In the genomic region with DNA sequence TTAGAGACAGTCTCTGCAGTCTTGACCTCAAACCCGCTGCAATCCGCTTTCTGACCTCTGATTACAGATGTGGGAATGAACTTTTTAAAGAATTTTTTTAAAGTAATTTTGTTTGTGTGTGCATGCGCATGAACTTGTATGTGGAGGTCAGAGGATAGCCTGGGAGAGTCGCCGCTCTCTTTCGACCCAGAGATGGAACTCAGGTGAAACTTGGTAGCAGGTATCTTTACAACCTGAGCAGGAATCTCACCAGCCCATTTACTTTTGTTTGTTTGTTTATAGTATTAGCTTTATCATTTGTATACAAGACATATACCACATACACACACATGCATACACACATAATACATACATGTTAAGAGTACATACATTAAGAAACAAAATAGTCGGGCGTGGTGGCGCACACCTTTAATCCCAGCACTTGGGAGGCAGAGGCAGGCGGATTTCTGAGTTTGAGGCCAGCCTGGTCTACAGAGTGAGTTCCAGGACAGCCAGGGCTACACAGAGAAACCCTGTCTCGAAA, we compare ENCODE assay signal across 8 mouse cellular contexts. TPM values are rescaled to one million over a fixed set of nuclear protein-coding genes. Genes with fewer than 3 reads are reported as not detected.
DNase-seq lines count a peak whose midpoint lies in the region; ATAC-seq and TF ChIP-seq lines count a peak whose summit lies in the region.

No protein-coding gene starts in this region.

- peak overlapping the region; percentile 89 for H3K4me2 ChIP-seq in heart, postnatal 0 days (ENCODE audit: low read depth, low read length)
- peak overlapping the region; percentile 93 for H3K4me2 ChIP-seq in hindbrain, embryonic 14.5 days (replicated peaks)
- peak overlapping the region; percentile 83 for H3K4me2 ChIP-seq in midbrain, embryonic 13.5 days (replicated peaks)

- ATAC-seq in heart, postnatal 0 days (ENCODE audit: insufficient read depth, low read depth): no peak
- peak; percentile 10; the same call in 1 of the 2 replicates for ATAC-seq in hindbrain, embryonic 14.5 days (ENCODE audit: low FRiP score)
- no peak; the same call in 1 of the 2 replicates for ATAC-seq in midbrain, embryonic 13.5 days

- no peak for TF ChIP-seq EP300 in heart, postnatal 0 days (IDR thresholded peaks at IDR 0.05; ENCODE audit: low read depth)

- WGBS in heart, postnatal 0 days: 52% methylated on average over 11 of the region's 11 CpGs
- 54% methylated on average over 11 of the region's 11 CpGs for WGBS in hindbrain, embryonic 14.5 days
- WGBS in midbrain, embryonic 13.5 days: 51% methylated on average over 11 of the region's 11 CpGs

- H3K4me3 ChIP-seq in heart, postnatal 0 days (ENCODE audit: low read depth, low read length): peak overlapping the region; percentile 81
- peak overlapping the region; percentile 90 for H3K4me3 ChIP-seq in brown adipose tissue, adult 24 weeks (ENCODE audit: insufficient read depth, low read depth, low read length)
- peak overlapping the region; percentile 96 for H3K4me3 ChIP-seq in hindbrain, embryonic 14.5 days (replicated peaks; ENCODE audit: low read length)
- H3K4me3 ChIP-seq in midbrain, embryonic 13.5 days (replicated peaks): peak overlapping the region; percentile 95

- intact Hi-C loops in heart, postnatal 10 days (cut with DNase I): loop anchor here (5.0 kb wide), 1 partner anchor 40 kb away; the partner anchor contains the start of gene Copb2

- peak overlapping the region; percentile 71; the same call in 1 of the 2 replicates for H3K9ac ChIP-seq in heart, postnatal 0 days (replicated peaks; ENCODE audit: low read depth, low read length)
- H3K9ac ChIP-seq in hindbrain, embryonic 14.5 days: no peak overlapping the region
- H3K9ac ChIP-seq in midbrain, embryonic 13.5 days (replicated peaks): peak overlapping the region; percentile 86; the same call in 1 of the 2 replicates

- DNase-seq in heart, postnatal 0 days (ENCODE audit: low spot score): no peak
- no peak for DNase-seq in heart, postnatal 10 days
- no peak for DNase-seq in hindbrain, embryonic 14.5 days (ENCODE audit: low spot score)
- DNase-seq in spleen, postnatal 36 days (ENCODE audit: low spot score in 2 of 2): no peak
- no peak for DNase-seq in embryo, embryonic 9.5 days (ENCODE audit: extremely low spot score)
- no peak for DNase-seq in frontal cortex, adult 2 months (ENCODE audit: extremely low spot score in 1 of 2, low spot score in 1 of 2)

- no peak overlapping the region for H3K27ac ChIP-seq in heart, postnatal 0 days (ENCODE audit: low read depth)
- H3K27ac ChIP-seq in brown adipose tissue, adult 24 weeks (replicated peaks; ENCODE audit: low read depth, low read length): no peak overlapping the region
- H3K27ac ChIP-seq in hindbrain, embryonic 14.5 days: no peak overlapping the region
- no peak overlapping the region for H3K27ac ChIP-seq in midbrain, embryonic 13.5 days

- no peaks in the 10 kb centered on the region for H3K9me3 ChIP-seq in heart, postnatal 0 days (replicated peaks; ENCODE audit: control insufficient read depth, low read length)
- H3K9me3 ChIP-seq in hindbrain, embryonic 14.5 days (ENCODE audit: control insufficient read depth, low read length): no peaks in the 10 kb centered on the region
- peaks cover 2% of the 10 kb centered on the region; the same call in 1 of the 2 replicates for H3K9me3 ChIP-seq in midbrain, embryonic 13.5 days

- H3K36me3 ChIP-seq in heart, postnatal 0 days (replicated peaks; ENCODE audit: control insufficient read depth, insufficient read depth, low read length): peaks cover 12% of the 10 kb centered on the region; the same call in 1 of the 2 replicates
- H3K36me3 ChIP-seq in hindbrain, embryonic 14.5 days (replicated peaks; ENCODE audit: control insufficient read depth, insufficient read depth): peaks cover 14% of the 10 kb centered on the region
- H3K36me3 ChIP-seq in midbrain, embryonic 13.5 days: peaks cover 17% of the 10 kb centered on the region

- peaks cover 11% of the 10 kb centered on the region for H3K4me1 ChIP-seq in heart, postnatal 0 days (ENCODE audit: control insufficient read depth, insufficient read depth)
- peaks cover 4% of the 10 kb centered on the region; the same call in 1 of the 2 replicates for H3K4me1 ChIP-seq in brown adipose tissue, adult 24 weeks (ENCODE audit: control insufficient read depth, insufficient read depth, insufficient read length, low read length)
- H3K4me1 ChIP-seq in hindbrain, embryonic 14.5 days (replicated peaks; ENCODE audit: control insufficient read depth, insufficient read depth, low read length): peaks cover 14% of the 10 kb centered on the region
- peaks cover 14% of the 10 kb centered on the region for H3K4me1 ChIP-seq in midbrain, embryonic 13.5 days (replicated peaks)

- H3K27me3 ChIP-seq in heart, postnatal 0 days (ENCODE audit: control insufficient read depth, insufficient read depth, low read length): no peaks in the 10 kb centered on the region
- H3K27me3 ChIP-seq in hindbrain, embryonic 14.5 days (ENCODE audit: control insufficient read depth, insufficient read depth, low read length): no peaks in the 10 kb centered on the region
- no peaks in the 10 kb centered on the region for H3K27me3 ChIP-seq in midbrain, embryonic 13.5 days

- TF ChIP-seq CTCF in heart, postnatal 0 days (IDR thresholded peaks at IDR 0.05; ENCODE audit: low read depth): no peak

RNA-seq across cellular contexts. Expression of gene Mrps22, which starts 0.4 kb away (rescaled TPM):
- 54.1 and 63.3 TPM in 2 replicates for total RNA-seq in heart, postnatal 0 days (2014; rRNA removed; ENCODE audit: low replicate concordance)
- polyA plus RNA-seq in heart, postnatal 0 days (2015; fragmentation: Nextera tagmentation; extraction: Ambion mirVana): 46.7 and 48.6 TPM in 2 replicates
- total RNA-seq in heart, postnatal 10 days (2021): 10 to 100 TPM; 35.2 to 36.3 TPM
- polyA plus RNA-seq in brown adipose tissue, adult 24 weeks (2012; ENCODE audit: insufficient read depth, insufficient read length, missing spikeins): 88.0 and 89.9 TPM in 2 replicates
- polyA plus RNA-seq in hindbrain, embryonic 14.5 days (2014; fragmentation: Nextera tagmentation; extraction: Ambion mirVana): 49.8 and 52.4 TPM in 2 replicates
- 57.9 and 59.3 TPM in 2 replicates for polyA plus RNA-seq in midbrain, embryonic 13.5 days (2015; fragmentation: Nextera tagmentation; extraction: Ambion mirVana)
- 23.5 and 26.3 TPM in 2 replicates for polyA plus RNA-seq in frontal cortex, adult 2 months (2012; rRNA removed)

RNA-seq across cellular contexts. Expression of gene Copb2, which starts 38.4 kb away (rescaled TPM):
- 75.1 and 86.1 TPM in 2 replicates for total RNA-seq in heart, postnatal 0 days (2014; rRNA removed; ENCODE audit: low replicate concordance)
- 90.8 and 93.9 TPM in 2 replicates for polyA plus RNA-seq in heart, postnatal 0 days (2015; fragmentation: Nextera tagmentation; extraction: Ambion mirVana)
- 100 to 1,000 TPM; 113 to 118 TPM for total RNA-seq in heart, postnatal 10 days (2021)
- polyA plus RNA-seq in brown adipose tissue, adult 24 weeks (2012; ENCODE audit: insufficient read depth, insufficient read length, missing spikeins): 56.2 and 58.4 TPM in 2 replicates
- 136 and 151 TPM in 2 replicates for polyA plus RNA-seq in hindbrain, embryonic 14.5 days (2014; fragmentation: Nextera tagmentation; extraction: Ambion mirVana)
- 136 and 138 TPM in 2 replicates for polyA plus RNA-seq in midbrain, embryonic 13.5 days (2015; fragmentation: Nextera tagmentation; extraction: Ambion mirVana)
- 62.6 and 67.1 TPM in 2 replicates for polyA plus RNA-seq in frontal cortex, adult 2 months (2012; rRNA removed)
